Comparison of ENCODE assay signal across 9 mouse cellular contexts in the genomic region with DNA sequence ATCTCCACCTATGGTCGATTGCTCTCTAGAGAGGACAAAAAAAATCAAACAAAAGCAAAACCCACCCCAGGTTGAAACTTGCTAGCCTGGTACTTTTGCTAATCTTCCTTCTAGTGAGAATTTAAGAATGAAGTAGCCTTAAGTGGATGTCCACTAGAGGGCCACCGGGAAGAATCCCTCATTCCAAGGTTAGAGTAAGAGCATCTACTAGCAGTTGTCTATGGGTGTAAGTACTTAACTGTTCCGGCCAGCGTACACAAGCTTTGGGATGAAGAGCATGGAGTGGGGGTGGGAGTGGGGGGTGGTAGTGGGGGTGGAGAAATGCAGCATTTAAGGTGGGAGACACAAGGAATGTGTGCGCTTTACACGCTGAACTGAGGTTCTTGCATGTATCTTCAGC. TPM values are rescaled to one million over a fixed set of nuclear protein-coding genes. Genes with fewer than 3 reads are reported as not detected.
A peak's percentile ranks its signal among the peaks of the same experiment; 100 is the strongest.
DNase-seq lines count a peak whose midpoint lies in the region; ATAC-seq and TF ChIP-seq lines count a peak whose summit lies in the region.
"Had no signal": no experiment of that assay in that cellular context is flagged by ENCODE, and none has a peak within 500 bp of the region (broad histone marks: within the 10 kb centered on the region; RNA-seq: fewer than 3 reads in every experiment).

No protein-coding gene starts in this region.

- H3K36me3 ChIP-seq in midbrain, embryonic 11.5 days (ENCODE audit: control insufficient read depth, insufficient read depth, low read length), result no peaks in the 10 kb centered on the region
- no peaks in the 10 kb centered on the region for H3K36me3 ChIP-seq in midbrain, embryonic 10.5 days
- H3K36me3 ChIP-seq in stomach, postnatal 0 days (ENCODE audit: control insufficient read depth, insufficient read depth, low read length), result no peaks in the 10 kb centered on the region
- H3K36me3 ChIP-seq: limb, embryonic 12.5 days had no signal

- no peak overlapping the region for H3K4me2 ChIP-seq in midbrain, embryonic 11.5 days
- no peak overlapping the region for H3K4me2 ChIP-seq in stomach, postnatal 0 days (replicated peaks; ENCODE audit: low read depth)
- H3K4me2 ChIP-seq: limb, embryonic 12.5 days had no signal

- no peak overlapping the region for H3K9ac ChIP-seq in midbrain, embryonic 11.5 days (ENCODE audit: low read length)
- no peak overlapping the region for H3K9ac ChIP-seq in stomach, postnatal 0 days (ENCODE audit: low read length)
- H3K9ac ChIP-seq: limb, embryonic 12.5 days had no signal

- DNase-seq in frontal cortex, postnatal 25 days (ENCODE audit: low spot score in 2 of 2), result no peak
- peak; percentile 86 for DNase-seq in midbrain, embryonic 11.5 days (ENCODE audit: low spot score, missing footprints)
- no peak for DNase-seq in midbrain, embryonic 10.5 days (ENCODE audit: low spot score)
- DNase-seq in cerebellum, postnatal 10 days, result peak; percentile 64 to 69
- DNase-seq in kidney, postnatal 4 days, result peak; percentile 63 to 69
- peak; percentile 25 for DNase-seq in stomach, postnatal 0 days (ENCODE audit: low spot score)
- DNase-seq in spleen, adult 12 weeks (ENCODE audit: low spot score), result no peak

- WGBS in midbrain, embryonic 11.5 days, result 54% methylated on average over 6 of the region's 6 CpGs
- 63% methylated on average over 6 of the region's 6 CpGs for WGBS in midbrain, embryonic 10.5 days
- 52% methylated on average over 6 of the region's 6 CpGs for WGBS in stomach, postnatal 0 days

- H3K9me3 ChIP-seq in midbrain, embryonic 11.5 days (ENCODE audit: control insufficient read depth, low read length), result no peaks in the 10 kb centered on the region
- H3K9me3 ChIP-seq in midbrain, embryonic 10.5 days (replicated peaks), result no peaks in the 10 kb centered on the region
- no peaks in the 10 kb centered on the region for H3K9me3 ChIP-seq in stomach, postnatal 0 days (ENCODE audit: control insufficient read depth, low read length)
- H3K9me3 ChIP-seq: limb, embryonic 12.5 days had no signal

- peak; percentile 77 for TF ChIP-seq CTCF in stomach, postnatal 0 days (IDR thresholded peaks at IDR 0.05; ENCODE audit: low read depth)

- H3K27ac ChIP-seq in midbrain, embryonic 11.5 days (ENCODE audit: low read depth, low read length), result no peak overlapping the region
- no peak overlapping the region for H3K27ac ChIP-seq in midbrain, embryonic 10.5 days (replicated peaks)
- no peak overlapping the region for H3K27ac ChIP-seq in stomach, postnatal 0 days (replicated peaks)
- H3K27ac ChIP-seq: limb, embryonic 12.5 days had no signal

- H3K27me3 ChIP-seq in midbrain, embryonic 11.5 days (ENCODE audit: control insufficient read depth, insufficient read depth, low read length), result no peaks in the 10 kb centered on the region
- no peaks in the 10 kb centered on the region for H3K27me3 ChIP-seq in midbrain, embryonic 10.5 days (ENCODE audit: low read depth, poor library complexity, severe bottlenecking)
- H3K27me3 ChIP-seq in stomach, postnatal 0 days (ENCODE audit: control insufficient read depth, insufficient read depth, low read length), result no peaks in the 10 kb centered on the region
- H3K27me3 ChIP-seq: limb, embryonic 12.5 days had no signal

- TF ChIP-seq EP300 in stomach, postnatal 0 days (optimal IDR thresholded peaks at IDR 0.05), result no peak

- peak; percentile 91 for ATAC-seq in frontal cortex, adult (ENCODE audit: low TSS enrichment)
- ATAC-seq in midbrain, embryonic 11.5 days (ENCODE audit: low FRiP score), result no peak
- no peak for ATAC-seq in stomach, postnatal 0 days (ENCODE audit: low FRiP score, low TSS enrichment)

- no peak overlapping the region for H3K4me3 ChIP-seq in midbrain, embryonic 11.5 days (ENCODE audit: low read depth, low read length)
- no peak overlapping the region for H3K4me3 ChIP-seq in midbrain, embryonic 10.5 days
- H3K4me3 ChIP-seq in stomach, postnatal 0 days (ENCODE audit: low read depth, low read length), result no peak overlapping the region
- H3K4me3 ChIP-seq: limb, embryonic 12.5 days had no signal

- H3K4me1 ChIP-seq in midbrain, embryonic 11.5 days (ENCODE audit: control insufficient read depth, insufficient read depth, low read length), result no peaks in the 10 kb centered on the region
- peaks cover 24% of the 10 kb centered on the region for H3K4me1 ChIP-seq in midbrain, embryonic 10.5 days
- H3K4me1 ChIP-seq in stomach, postnatal 0 days (replicated peaks; ENCODE audit: control insufficient read depth, insufficient read depth), result no peaks in the 10 kb centered on the region
- H3K4me1 ChIP-seq: limb, embryonic 12.5 days had no signal

RNA-seq across cellular contexts. Expression of a gene that starts 17.4 kb away (rescaled TPM):
- 49.2 and 53.7 TPM in 2 replicates for polyA plus RNA-seq in midbrain, embryonic 11.5 days (2014; fragmentation: Nextera tagmentation; extraction: Ambion mirVana)
- 47.9 and 48.0 TPM in 2 replicates for polyA plus RNA-seq in midbrain, embryonic 10.5 days (2016; fragmentation: Nextera tagmentation; extraction: Ambion mirVana)
- polyA plus RNA-seq in stomach, postnatal 0 days (2015; fragmentation: Nextera tagmentation; extraction: Ambion mirVana), result 33.9 and 34.1 TPM in 2 replicates

RNA-seq across cellular contexts. Expression of a gene that starts 19.2 kb away (rescaled TPM):
- polyA plus RNA-seq in midbrain, embryonic 11.5 days (2014; fragmentation: Nextera tagmentation; extraction: Ambion mirVana), result 493 and 516 TPM in 2 replicates
- 482 and 499 TPM in 2 replicates for polyA plus RNA-seq in midbrain, embryonic 10.5 days (2016; fragmentation: Nextera tagmentation; extraction: Ambion mirVana)
- 157 and 162 TPM in 2 replicates for polyA plus RNA-seq in stomach, postnatal 0 days (2015; fragmentation: Nextera tagmentation; extraction: Ambion mirVana)

Comparison
In these comparisons a context has a peak if more than half of its experiments do, and no peak if none do; other contexts are left out.
1. DNase-seq: peak in midbrain, embryonic 11.5 days (single experiment), cerebellum, postnatal 10 days (2 of 2), kidney, postnatal 4 days (2 of 2) and stomach, postnatal 0 days (single experiment); none in frontal cortex, postnatal 25 days (0 of 2), midbrain, embryonic 10.5 days (single experiment) and spleen, adult 12 weeks (single experiment).